Mouse (Mus musculus) mesoderm, embryonic 11.5 days (tissue): ENCODE data around the gene Crebbp.
A peak's percentile ranks its signal among the peaks of the same experiment; 100 is the strongest.
"Not testable (repeated sequence)": the region's sequence is repeated elsewhere in the genome, so short reads cannot be mapped to it uniquely, and the experiment has no call there.

Source experiments
- DNase-seq: peaks from one replicate; pipeline ENCODE4 v3.0.0-alpha.2; 2012; ENCODE audit warnings: low read depth, low spot score

Gene Crebbp

DNA sequence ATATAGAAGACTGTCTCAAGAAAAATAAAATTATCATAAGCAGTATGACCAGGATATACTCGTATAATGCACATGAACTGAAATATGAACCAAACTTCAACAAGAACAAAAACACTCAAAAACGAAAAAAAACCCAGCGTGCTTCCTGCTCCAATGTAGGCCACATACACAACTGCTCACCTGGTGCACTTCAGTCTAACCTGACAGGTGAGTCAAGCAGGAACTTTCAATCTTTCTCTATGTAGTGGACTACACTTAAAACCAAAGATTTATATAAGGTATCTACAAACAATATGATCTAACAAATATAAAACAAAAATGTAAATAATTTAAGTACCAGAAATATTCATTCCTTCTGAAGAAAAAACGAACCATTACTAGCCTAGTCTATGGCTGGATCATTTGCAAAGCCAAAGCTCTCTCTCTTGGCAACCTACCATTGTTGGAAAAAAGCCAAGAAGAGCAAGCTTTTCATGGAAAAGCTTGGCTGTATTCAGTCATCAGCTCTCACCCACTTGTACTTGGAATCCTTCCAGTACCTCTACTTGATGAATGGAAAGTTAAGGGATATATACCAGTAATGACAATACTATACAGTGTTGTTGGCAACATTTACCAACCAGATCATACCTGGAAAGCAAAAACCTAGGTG, 53.4 kb downstream of the Crebbp start:
- DNase-seq: no peak

DNA sequence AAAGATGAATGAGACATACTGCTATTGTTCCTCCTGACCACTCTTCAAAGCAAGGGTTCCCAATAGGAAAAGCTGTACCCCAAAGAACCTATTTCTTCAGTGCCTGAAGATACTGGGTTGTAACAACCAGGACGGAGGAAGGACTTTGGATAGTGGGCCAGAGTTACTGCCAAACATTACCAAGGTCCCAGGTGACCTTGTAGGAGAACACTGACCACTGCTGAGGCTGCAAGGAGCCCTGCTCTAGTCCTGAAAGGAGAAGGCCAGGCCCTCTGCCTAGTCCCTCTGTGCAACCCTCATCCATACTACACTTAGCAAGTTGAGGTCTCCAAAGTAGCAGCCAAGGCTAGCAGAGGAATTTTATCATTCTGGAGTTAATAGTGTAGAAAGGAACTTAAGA, 60.7 kb downstream of the Crebbp start:
- no peak for DNase-seq

DNA sequence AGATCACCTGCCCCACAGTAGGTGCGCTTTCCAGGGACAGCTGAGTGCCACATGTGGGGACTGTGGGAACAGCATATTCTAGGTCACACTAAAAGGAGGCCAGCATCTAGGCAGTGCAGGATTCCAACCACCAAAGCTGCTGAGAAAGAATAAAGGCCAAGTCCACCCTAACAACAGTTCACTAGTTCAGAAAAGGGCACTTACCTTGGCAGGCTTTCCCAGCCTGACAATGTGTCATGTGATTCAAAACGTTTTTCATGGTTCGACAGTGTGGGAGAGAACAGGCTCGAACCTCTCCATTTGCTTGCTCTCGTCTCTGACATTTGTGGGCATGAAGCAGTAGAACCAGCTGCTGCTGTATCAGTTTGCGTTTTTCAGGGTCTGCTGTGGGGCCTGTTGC, 75.3 kb downstream of the Crebbp start:
- no peak for DNase-seq

DNA sequence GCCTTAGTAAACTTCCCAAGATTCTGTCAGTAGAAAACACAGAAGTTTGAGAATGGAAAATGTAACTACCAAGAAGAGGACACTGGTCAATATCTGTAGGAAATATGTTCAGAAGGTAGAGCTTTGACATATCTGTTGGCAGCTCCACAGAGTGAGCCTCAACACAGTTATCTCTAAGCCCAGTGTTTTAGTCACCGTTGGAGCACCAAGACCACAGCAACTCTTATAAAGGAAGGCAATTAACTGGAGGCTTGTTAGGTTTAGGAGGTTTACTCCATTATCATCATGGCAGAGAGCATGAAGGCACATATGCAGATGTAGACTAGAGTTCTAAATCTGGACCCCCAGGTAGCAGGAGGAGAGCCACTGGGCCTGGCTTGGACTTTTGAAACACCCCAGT, 80.0 kb downstream of the Crebbp start:
- DNase-seq: no peak

DNA sequence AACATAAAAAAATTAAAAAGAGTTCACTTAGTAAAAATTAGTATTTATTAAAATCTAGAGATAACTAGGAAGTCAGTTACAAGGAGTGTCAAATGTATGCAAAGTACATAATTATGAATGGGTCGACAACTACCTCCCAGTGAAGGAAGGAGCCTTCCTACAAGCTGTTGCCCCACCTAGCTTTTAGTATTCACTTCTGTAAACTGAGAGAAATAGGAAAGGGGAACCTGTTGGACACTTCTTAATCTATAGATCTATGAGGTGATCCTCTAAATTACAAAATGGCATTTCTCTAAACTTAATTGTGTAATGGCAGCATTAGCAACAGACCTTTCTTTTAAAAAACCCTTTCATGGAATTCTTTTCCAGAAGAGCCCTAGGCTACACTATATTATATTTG, 84.9 kb downstream of the Crebbp start:
- no peak for DNase-seq

DNA sequence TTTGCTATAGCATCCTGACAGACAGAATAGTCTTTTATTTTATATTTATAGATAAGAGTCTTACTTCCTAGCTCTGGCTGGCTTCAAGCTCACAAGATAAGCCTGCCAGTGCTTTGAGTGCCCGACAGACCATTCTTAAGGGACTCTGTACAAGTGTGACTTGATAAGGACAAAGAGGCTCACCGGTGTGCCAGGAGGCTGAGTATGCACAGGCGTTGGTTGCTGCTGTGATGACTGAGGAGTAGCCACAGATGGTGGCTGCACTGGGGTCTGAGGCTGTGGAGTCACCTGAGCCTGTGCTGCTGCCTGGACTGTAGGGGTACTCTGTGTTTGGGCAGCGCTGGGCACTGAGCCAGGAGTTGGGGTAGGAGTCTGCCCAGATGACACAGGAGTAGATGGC, 96.7 kb downstream of the Crebbp start:
- DNase-seq: no peak

DNA sequence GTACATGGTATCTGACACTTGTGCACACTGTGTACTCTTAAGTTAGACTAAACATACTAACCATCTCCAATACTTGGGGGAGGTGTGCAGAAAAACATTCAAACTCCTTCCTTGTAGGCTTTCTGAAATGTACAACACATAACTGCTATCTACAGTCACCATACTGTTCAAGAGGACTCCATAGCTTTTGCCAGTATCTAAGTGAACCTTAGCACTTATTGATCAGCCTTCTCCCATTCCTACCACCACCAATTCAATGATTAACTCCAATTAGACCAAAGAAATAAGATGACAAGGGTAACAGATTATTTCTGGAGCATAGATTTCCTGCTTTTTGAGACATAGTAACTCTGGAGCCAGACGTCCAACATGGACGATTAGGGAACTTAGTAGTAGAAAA, 113.4 kb downstream of the Crebbp start:
- no peak for DNase-seq

DNA sequence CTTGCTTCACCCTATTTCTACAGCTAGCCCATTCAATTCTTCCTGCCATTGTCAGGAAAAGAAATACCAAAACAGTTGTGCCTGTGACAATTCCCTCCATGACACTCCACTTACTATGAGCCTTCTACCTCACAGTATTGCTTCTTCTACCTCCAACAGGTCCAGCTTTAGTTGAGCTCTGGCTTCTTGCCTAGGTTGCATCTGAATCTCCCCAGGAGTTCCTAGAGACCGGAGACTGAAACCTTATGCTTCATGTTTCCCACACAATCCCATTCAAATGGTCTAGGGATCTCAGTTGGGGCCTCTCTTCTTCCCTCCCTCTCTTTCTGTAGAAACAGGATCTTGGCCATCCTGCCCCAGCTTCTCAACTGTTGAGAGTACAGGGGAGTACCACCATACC, 116.3 kb downstream of the Crebbp start:
- DNase-seq: no peak

DNA sequence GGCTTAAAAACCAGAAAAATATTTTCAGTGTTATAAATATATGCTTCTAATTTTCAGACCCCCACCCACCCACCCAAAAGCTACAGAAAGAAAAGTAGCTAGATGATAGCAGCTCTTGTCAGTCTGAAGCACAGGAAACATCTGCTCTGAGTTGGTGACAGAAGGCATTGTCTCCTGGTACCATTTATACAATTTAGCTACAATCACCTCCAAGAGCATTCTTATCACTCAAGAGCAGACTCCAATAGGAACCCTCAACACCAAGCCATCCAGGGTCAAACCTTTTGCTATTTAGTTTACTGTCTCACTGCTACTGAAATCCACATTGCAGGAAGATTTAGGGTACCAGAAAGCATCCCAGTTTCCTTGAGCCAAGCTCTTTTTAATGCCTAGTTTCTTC, 116.9 kb downstream of the Crebbp start:
- no peak for DNase-seq

DNA sequence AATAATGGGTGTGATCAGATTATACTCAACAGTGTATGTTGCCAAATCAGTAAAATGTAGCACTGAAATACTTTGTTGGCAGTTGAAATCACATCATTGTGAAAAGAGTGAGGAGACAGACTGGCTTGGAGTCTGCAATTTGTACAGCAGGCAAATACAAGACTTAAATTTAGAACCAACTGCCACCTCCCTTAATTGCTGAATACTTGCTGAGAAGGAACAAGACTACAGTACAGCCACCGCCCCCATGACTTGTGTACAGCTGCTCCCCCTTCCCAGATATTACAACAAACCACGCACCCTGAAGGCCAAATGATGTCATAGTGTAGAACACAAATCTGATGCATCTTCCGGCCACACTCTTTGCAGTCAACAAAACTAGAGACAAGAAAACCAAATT, 117.7 kb downstream of the Crebbp start:
- no peak for DNase-seq

DNA sequence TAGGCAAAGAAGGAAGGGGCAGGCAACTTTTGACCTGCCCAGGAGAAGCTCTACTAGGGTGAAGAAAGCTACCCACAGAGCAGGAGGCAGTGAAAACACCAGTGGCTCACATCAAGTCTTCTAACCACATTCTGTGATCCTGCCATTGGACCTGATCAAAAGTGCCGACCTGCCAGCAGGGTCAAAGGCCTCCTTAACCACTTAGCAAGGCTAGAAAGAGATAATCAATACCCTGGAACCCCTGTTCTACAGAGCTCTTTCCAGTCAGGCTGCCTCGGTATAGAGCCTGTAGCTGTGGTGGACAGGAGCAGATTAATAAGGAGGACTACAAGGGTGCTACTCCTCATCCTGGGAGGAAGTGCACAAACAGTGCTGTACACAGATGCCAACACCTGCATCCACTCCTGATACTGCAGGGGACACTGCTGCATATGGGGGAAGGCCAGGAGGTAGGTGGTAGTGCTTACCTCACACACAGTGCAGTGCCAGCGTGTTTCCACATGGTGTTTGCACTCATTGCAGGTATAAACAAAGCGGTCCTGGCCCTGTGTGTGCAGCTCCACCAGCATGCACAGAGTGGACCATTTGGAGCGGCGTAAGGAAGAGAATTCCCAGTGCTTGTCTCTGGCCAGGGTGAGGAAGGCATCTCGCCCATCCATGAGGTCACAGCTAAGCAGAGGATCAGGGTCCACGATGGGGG, 126.4 kb downstream of the Crebbp start:
- DNase-seq: no peak

DNA sequence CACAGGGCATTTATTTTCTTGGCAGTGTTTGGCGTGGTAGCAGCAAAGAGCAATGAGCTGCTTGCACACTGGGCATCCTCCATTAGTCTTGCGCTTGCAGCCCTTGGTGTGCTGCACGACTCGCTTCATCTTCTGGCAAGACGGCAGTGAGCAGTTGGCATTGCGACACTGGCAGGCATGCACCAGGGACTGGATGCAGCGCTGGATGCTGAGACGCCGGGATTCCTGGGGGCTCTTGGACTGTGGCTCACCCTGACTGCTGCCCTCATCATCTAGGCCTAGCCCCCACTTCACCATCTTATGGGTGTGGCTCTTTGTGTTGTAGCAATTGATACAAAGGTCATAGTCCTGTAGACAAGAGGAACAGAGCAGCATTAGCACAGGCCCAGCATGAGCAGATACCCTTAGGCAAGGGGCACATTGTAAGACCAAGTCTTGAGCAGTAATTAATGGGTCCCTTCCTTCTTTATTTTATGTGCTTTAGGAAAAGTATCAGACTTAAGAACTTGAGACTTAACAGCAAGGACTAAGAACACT, 127.9 kb downstream of the Crebbp start:
- no peak for DNase-seq

DNA sequence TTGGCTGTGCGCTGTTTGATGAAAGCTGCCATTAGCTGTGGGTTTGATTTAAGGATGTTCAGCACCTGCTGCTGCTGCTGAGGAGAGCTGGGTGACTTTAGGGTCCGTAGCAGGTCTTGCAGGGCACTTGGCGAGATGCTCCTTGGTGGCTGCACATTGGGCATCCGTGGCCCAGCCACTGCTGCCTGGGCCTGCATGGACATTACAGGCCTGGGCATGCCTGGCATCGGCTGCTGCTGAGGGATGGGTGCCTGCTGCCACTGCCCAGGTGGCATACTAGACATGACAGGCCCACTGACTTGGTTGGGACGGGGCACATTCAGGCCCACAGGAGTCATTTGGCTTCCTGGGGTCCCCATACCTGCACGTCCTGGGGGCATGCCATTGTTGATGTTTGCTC, 128.7 kb downstream of the Crebbp start:
- no peak for DNase-seq

DNA sequence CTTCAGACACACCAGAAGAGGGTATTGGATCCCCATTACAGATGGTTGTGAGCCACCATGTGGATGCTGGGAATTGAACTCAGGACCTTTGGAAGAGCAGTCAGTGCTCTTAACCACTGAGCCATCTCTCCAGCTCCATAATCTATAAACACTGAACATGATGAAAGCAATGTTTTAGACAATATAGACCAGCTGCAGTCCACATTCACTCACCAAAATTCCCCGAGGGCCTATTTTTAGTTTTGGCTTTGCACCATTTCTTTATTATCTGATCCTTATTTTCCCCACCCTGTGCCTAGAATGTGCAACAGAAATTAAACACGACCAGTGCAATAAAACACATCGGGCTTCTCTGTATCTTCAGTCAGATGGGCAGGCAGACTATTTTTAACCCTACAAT, 133.4 kb downstream of the Crebbp start:
- not testable (repeated sequence) for DNase-seq

DNA sequence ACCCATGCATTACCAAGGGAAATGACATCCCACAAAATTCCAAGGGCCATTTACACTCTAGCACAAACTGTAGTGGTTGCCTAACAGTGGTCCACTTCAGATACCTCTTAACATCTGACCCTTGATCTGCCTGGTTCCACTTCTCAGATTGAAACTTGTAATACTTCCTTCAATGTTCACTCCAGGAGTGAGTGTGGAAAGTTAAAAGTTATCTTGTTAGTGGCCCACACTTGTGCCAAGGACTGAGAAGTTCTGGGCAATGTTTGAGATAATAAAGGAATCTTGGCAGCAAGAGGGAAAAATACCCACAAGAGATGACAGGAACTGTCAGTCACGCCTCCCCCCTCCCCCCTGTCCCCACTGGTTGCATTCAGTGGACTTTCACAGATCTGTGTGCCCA, 134.1 kb downstream of the Crebbp start:
- no peak for DNase-seq

DNA sequence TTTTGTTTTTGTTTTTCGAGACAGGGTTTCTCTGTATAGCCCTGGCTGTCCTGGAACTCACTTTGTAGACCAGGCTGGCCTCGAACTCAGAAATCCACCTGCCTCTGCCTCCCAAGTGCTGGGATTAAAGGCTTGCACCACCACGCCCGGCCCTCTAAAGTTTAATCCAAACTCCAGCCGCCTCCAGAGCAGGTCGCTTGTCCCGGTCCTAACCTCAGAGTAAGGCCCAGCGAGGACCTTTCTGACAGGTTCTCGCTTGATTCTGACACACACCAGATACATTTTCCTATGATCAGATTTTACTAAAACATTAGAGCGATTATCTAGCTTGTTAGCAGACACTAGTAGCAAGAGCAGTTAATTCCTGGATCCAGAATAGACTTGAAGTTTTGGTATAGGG, 135.5 kb downstream of the Crebbp start:
- DNase-seq: not testable (repeated sequence)

DNA sequence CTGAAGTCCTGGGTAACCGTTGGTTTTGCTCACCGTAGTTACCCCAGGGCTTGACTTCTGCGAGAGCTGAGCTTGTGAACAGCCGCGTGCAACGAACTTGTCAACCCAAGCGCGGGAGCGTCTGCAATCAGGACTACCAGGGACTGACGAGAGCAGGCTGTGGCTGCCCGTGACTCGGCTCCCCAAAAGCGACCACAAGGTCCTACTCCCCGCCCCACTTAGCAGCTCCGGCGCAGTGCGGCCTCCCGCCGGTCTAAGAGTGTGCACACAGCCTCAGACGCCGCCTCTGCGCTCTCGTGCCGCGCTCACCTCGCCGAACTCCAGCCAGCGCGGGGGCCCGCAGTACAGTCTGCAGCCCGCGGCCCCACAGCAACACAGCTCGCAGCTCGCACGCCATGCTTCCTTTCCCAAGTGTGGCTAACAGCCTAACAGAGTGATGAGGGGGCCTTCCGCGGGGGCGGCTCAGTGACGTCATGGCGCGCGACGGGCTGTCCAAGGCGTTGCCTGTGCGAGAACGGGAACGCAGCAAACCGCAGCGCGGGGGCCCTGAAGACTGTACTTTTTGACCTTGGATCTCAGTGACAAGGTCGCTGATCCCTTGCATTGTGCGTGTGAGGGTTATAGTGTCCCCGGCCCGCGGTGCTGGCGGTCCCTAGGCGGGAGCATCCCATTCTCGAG, 136.3 kb downstream of the Crebbp start, which contains the start of gene Trap1:
TSS of gene Trap1 (minus strand) at position 444 of the 678 bp plus-strand sequence.
- DNase-seq: peak; percentile 91

DNA sequence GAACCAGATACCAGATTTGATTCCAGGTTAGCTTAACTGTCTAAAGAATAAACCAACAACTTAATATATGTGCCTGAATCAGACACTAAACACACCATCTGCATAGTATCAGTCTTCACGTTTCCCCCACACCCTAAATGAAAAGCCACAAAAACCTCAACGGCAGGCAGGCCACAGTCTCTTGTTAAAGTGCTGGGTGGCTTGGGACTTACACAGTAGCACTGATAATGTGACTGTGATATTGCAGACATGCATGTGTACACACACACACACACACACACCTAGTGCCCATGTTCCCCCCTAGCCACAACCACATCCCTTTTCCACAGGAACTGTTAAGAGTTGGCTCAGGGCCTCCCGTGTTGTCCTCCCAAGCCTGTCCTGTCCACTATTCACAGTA, 139.0 kb downstream of the Crebbp start:
- DNase-seq: no peak

DNA sequence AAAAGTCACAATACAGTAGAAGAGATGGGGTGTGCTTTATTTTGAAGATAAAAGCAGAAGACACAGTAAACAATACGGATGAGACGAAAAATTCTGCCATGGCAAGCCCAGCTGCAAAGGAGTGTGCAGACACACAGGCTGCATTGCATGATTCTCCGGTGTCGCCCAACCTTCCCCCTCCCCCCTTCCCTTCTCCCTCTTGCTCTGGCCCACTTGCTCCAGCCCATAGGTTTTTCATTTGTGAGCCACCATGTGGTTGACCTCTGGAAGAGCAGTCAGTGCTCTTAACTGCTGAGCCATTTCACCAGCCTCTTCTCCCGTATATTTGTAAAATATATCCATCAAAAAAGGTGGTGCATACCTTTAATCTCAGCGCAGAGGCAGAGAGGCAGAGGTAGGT, 139.5 kb downstream of the Crebbp start:
- no peak for DNase-seq

DNA sequence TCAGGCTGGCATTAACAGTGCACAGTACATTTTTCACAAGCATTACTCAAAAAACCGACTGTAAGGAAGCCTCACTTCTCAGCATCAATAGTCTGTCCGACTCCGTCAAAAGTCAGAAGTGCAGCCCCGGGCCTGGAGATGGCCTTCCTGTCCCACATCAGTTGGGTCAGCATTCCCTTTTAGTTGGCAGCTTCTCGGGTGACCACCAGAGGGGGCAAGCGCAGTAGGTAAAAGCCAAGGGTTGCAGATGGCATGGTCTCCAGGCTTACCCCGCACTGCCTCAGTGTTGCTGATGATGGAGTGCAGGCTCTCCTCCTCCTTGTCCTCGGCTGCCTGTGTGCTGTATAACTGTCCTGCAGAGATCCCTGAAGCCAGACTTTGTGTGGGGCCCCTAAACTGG, 145.2 kb downstream of the Crebbp start:
- DNase-seq: peak; percentile 39

DNA sequence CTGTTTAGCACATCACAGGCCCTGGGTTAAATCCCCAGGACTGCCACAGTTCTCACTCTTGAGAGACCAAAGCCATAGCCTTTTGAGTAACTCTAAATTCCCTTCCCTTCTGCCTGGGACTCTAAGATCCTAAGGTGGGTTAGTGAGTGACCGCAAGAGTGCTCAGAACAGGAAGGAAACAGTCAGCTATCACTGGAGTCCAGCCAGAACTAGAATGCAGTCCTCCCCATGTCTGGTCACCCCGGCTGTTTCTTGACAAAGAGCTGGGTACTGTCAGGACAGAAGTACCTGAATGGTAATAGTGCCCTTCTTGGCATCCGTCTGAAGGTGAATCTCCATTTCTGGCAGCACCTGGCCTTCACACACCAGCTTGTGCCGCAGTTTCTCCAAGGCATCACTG, 148.9 kb downstream of the Crebbp start:
- no peak for DNase-seq

DNA sequence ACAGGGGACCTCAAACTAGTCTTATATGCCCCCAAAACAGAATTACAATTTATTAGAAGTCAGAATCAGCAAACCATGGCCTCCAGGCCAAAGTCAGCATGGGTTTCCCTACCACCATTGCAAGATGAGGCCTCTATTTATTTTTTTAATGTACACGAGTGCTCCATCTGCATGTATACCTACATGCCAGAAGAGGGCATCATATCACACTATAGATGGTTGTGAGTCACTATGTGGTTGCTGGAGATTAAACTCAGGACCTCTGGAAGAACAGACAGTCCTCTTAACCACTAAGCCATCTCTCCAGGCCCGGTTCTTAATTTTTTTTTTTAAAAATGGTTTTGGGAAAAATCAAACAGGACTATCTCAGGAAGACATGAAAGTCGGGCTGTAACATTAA, 160.0 kb downstream of the Crebbp start:
- no peak for DNase-seq

DNA sequence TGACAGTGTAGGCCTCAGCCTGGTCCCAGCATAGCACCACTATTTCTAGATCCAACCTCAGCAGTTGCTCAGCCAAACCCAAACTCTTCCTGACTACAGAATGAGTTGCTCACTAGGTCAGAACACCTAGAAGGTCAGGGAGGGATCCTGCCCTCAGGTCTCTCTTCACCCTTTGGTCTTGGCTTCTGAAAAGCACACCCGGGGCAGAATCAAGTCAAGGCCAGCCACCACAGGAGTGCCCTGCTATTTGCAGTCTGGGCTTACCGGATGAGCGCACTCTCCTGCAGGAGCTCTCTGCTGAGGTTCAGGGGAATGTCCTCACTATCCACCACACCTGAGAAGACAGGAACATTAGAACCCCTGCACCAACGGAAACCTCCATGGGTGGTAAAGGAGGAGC, 161.2 kb downstream of the Crebbp start:
- DNase-seq: no peak
